Mouse (Mus musculus) heart, embryonic 11.5 days (tissue): ENCODE results near the gene Ptprn2. TPM values are rescaled to one million over a fixed set of nuclear protein-coding genes. Genes with fewer than 3 reads are reported as not detected.

Experiments
- ATAC-seq: fragments of 200-750 bp; cut with Nextera tagmentation; replicated peaks from 2 replicates; pipeline ENCODE4 v1.8.0; 2017; ENCODE audit warnings: moderate library complexity; ENCODE audit not compliant: insufficient number of reproducible peaks, low FRiP score, low TSS enrichment
- H3K27ac ChIP-seq: fragments of 300-500 bp; sonication (generic); 2 replicates; pipeline ENCODE4 v1.5.1; 2014; ENCODE audit warnings: mild to moderate bottlenecking, low read depth, low read length
- H3K27me3 ChIP-seq: fragments of 300-500 bp; sonication (generic); 2 replicates; pipeline ENCODE4 v1.6.1; 2014; ENCODE audit warnings: mild to moderate bottlenecking, low read length, mixed read lengths; ENCODE audit not compliant: control insufficient read depth, insufficient read depth
- H3K36me3 ChIP-seq: fragments of 300-500 bp; sonication (generic); 2 replicates; pipeline ENCODE4 v1.6.1; 2014; ENCODE audit warnings: mild to moderate bottlenecking, low read length, moderate library complexity, mixed read lengths; ENCODE audit not compliant: control insufficient read depth, insufficient read depth
- H3K4me1 ChIP-seq: fragments of 300-500 bp; sonication (generic); 2 replicates; pipeline ENCODE4 v1.6.1; 2014; ENCODE audit warnings: low read length; ENCODE audit not compliant: control insufficient read depth, insufficient read depth
- H3K4me2 ChIP-seq: fragments of 300-500 bp; sonication (generic); 2 replicates; pipeline ENCODE4 v1.6.1; 2014; ENCODE audit warnings: mild to moderate bottlenecking, moderate library complexity
- H3K4me3 ChIP-seq: fragments of 300-500 bp; sonication (generic); 2 replicates; pipeline ENCODE4 v1.5.1; 2014; ENCODE audit warnings: low read depth, low read length
- H3K9ac ChIP-seq: fragments of 300-500 bp; sonication (generic); 2 replicates; pipeline ENCODE4 v1.6.1; 2014; ENCODE audit warnings: mild to moderate bottlenecking, low read depth, low read length, moderate library complexity
- H3K9me3 ChIP-seq: fragments of 300-500 bp; sonication (generic); replicated peaks from 2 replicates; pipeline ENCODE4 v1.6.1; 2016; ENCODE audit warnings: low read length; ENCODE audit not compliant: control insufficient read depth
- WGBS: fragments of 180-500 bp; shearing (Covaris S2); extraction: QIAGEN DNeasy Blood & Tissue Kit; methylation state at CpG from one replicate; pipeline ENCODE4 v1.1.7; 2014; ENCODE audit not compliant: insufficient replicate concordance; 5-methylcytosine and 5-hydroxymethylcytosine counted together
- polyA plus RNA-seq: library from polyadenylated mRNA; unstranded; fragments of >200 nt; fragmentation: Nextera tagmentation; extraction: Ambion mirVana; gene quantifications from 2 replicates; pipeline ENCODE4 v1.2.1, GENCODE M21; 2014

Gene Ptprn2
- polyA plus RNA-seq, 1 experiment from 2014 or later, result not detected

DNA sequence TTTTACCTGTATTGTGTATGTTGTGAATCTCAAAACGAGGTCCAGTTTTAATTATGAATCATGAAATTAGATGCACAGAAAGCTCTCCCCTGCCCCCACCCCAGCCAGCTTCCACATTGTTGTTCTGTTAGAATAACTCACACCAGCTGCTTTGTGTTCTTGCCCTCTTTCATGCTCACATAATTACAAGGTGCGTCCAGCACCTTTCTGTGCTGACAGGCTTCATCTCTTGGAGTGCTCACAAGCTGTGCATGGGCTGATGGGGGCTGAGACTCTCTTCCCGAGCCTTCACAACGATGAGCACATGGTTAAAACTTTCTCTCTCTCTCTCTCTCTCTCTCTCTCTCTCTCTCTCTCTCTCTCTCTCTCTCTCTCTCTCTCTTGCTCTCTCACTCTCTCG is 746.3 kb downstream of the Ptprn2 start:
- Histone ChIP-seq H3K4me1 (no peaks in the 10 kb centered on the region), H3K36me3 (no peaks in the 10 kb centered on the region), H3K4me2 (no peak overlapping the region), H3K9me3 (no peaks in the 10 kb centered on the region), H3K27me3 (no peaks in the 10 kb centered on the region), H3K9ac (no peak overlapping the region), H3K4me3 (no peak overlapping the region), H3K27ac (no peak overlapping the region)
- 55% methylated on average over 4 of the region's 5 CpGs for whole genome bisulfite sequencing
- no peak for ATAC-seq

DNA sequence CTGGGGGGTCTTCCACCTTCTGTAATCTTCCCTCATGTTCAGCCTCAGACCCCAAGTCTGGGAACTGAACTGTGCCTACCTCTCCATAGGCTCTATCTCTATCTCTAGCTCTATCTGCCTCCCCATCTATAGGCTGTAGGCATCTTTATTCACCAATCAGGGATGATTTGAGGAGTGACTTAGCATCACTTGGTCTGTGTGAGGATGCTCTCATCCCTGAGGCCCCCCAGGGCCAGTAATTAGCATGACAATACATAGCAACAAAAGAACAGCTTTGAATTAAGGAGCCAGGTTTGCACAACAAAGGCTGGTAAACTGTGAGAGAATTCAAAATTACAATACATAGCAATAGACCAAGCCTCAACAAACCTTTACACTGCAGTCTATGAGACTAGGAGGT is 749.6 kb downstream of the Ptprn2 start:
- H3K4me3 ChIP-seq, result no peak overlapping the region
- no peak for ATAC-seq
- H3K9me3 ChIP-seq, result no peaks in the 10 kb centered on the region
- H3K4me2 ChIP-seq, result no peak overlapping the region
- no peaks in the 10 kb centered on the region for H3K36me3 ChIP-seq
- no peak overlapping the region for H3K9ac ChIP-seq
- no peak overlapping the region for H3K27ac ChIP-seq
- H3K27me3 ChIP-seq, result 0 out of 2 replicates have a peak, but pooled peaks cover 2% of the 10 kb centered on the region
- H3K4me1 ChIP-seq, result no peaks in the 10 kb centered on the region

DNA sequence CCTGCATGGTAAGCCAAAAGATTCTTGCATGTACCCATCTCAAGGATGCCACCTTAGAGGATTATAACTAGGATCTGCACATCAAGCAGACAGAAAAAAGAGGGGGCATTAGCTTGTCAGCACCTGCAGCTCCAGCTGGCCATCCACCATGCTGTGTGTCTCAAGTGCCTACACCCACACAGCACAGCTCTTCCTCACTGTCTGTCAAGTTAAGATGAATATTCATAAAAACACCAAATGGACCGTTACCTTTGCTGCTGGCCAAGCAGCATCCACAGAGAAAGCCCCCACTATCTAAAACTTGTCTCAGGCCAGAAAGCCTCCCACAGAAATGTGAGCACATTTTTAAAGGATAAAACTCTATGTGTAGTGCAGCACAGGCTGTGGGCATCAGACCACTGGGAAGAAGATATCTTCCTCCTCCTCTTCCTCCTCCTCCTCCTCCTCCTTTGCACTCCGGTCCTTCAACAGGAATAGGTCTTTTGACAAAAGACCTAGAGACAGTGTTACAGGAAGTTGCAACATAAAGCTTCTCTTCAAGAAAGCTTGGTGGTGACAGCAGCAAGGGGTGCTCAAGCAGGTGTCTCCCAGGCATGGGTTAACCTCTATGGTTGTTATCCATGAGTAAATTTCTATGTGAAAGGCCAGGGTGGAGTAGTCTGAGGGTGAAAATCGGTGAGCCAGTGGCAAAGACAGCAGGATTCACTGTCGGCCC is 750.7 kb downstream of the Ptprn2 start:
- Histone ChIP-seq H3K27ac (no peak overlapping the region), H3K36me3 (no peaks in the 10 kb centered on the region), H3K9ac (no peak overlapping the region), H3K4me1 (no peaks in the 10 kb centered on the region), H3K4me2 (no peak overlapping the region), H3K27me3 (0 out of 2 replicates have a peak, but pooled peaks cover 2% of the 10 kb centered on the region), H3K9me3 (no peaks in the 10 kb centered on the region), H3K4me3 (no peak overlapping the region)
- ATAC-seq, result no peak
- 63% methylated on average over 4 of the region's 4 CpGs for WGBS

DNA sequence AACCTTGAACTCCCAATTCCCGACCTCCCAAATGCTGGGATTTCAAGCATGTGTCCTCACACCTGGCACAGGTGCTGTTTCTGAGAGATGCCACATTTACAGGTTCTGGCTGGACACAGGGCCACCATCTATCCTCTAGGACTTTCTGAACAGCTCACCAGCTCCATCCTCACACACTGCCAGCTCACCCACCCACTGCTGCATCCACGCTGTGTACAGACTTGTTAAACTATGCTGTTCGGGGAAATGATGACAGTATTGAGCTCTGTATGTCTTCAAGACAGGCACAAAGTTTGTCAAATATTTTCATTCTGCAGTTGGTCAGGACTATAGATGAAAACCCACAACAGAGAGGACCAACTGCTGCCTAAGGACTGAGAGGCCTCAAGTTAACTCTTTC is 751.5 kb downstream of the Ptprn2 start:
- 71% methylated on average over 3 of the region's 3 CpGs for WGBS
- Histone ChIP-seq H3K36me3 (no peaks in the 10 kb centered on the region), H3K9me3 (no peaks in the 10 kb centered on the region), H3K27ac (no peak overlapping the region), H3K4me2 (no peak overlapping the region), H3K27me3 (0 out of 2 replicates have a peak, but pooled peaks cover 2% of the 10 kb centered on the region), H3K4me3 (no peak overlapping the region), H3K9ac (no peak overlapping the region), H3K4me1 (no peaks in the 10 kb centered on the region)
- no peak; the same call in 1 of the 2 replicates for ATAC-seq

DNA sequence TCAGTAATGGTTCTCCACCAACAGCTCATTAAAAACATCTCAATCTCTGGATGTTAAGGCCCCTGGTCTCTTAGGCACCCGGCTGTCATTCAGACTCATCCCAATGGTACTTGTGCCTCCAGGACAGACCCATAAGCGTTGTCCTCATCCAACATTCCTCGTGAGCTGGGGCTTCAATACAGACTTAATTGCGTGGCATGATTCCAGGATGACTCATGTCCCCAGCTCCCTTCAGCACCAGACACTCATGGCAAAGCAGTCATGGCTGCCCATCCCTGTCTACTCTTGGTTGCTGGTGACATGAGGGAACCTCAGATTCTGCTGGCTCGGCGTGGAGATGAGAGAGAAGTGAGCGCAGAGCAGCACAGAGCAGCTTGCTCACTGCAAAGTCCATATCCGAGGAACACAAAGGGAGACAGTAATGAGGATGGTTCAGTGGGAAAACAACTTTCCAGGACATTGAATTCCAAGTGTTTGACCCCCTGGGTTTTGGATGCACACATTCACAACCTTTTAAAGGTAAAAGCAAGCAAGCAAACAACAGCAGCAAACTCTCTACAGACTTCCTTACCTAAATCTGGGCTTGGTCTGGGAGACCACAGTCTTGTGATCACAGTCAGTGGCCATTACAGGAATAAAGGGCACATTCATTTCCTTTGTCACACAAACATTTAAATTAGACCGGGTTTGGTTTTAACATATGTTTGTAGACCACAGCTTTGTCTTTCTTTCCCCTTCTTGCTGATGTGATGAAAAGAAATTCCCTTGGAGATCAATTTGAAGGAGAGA is 754.6 kb downstream of the Ptprn2 start:
- H3K27ac ChIP-seq, result no peak overlapping the region
- no peak overlapping the region for H3K4me3 ChIP-seq
- 0 out of 2 replicates have a peak, but pooled peaks cover 2% of the 10 kb centered on the region for H3K27me3 ChIP-seq
- H3K9ac ChIP-seq, result no peak overlapping the region
- no peak overlapping the region for H3K4me2 ChIP-seq
- no peaks in the 10 kb centered on the region for H3K4me1 ChIP-seq
- no peaks in the 10 kb centered on the region for H3K9me3 ChIP-seq
- ATAC-seq, result no peak
- 75% methylated on average over 9 of the region's 9 CpGs for WGBS
- H3K36me3 ChIP-seq, result no peaks in the 10 kb centered on the region

DNA sequence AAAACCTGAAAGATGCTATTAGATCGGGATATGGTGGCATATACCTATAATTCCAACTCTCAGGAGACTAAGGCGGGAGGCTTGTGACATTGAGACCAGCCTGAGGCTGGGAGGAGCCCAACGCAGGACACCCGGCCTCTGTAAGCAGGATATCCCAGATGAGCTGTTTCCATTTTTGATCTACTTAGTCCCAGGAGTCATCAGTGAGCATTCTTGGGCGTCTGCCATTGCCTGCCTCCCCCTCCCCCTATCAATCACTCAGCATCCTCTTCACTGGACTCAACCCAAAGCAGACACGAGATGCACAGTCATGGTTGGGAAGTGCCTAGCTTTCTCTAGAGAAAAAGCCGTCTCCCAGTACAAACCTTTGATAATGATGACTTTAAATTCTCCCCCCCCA is 756.7 kb downstream of the Ptprn2 start:
- ATAC-seq, result no peak

DNA sequence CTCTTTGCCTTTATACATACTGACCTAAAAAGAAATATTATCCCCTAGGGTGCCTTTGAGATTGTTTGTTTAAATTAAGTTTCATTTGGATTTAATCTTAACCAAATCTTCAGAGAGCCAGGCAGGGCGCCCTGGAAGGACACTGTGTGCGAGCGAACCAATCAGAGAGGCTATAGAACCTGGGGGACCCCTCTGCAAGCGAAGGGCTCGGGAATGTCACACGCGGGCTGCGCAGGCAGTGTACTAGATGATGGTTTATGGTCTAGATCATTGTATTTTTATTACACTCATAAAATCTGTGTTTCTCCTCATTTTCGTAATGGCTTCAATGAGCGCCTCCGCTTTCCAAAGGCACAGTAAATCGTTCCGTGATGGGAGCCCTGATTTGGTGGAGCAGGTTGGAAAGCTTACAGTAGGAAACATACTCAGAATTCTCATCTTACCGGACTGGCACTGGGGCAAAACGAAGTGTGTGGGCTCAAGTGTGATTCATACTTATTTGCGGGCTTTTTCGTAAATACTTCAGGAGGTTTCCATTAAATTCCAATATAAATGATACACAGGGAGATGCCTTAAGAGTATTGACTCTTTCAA is 760.5 kb downstream of the Ptprn2 start:
- no peaks in the 10 kb centered on the region for H3K36me3 ChIP-seq
- H3K9me3 ChIP-seq, result no peaks in the 10 kb centered on the region
- H3K4me2 ChIP-seq, result no peak overlapping the region
- H3K27ac ChIP-seq, result no peak overlapping the region
- 86% methylated on average over 17 of the region's 17 CpGs for WGBS
- no peaks in the 10 kb centered on the region for H3K27me3 ChIP-seq
- H3K4me3 ChIP-seq, result no peak overlapping the region
- no peak for ATAC-seq
- no peak overlapping the region for H3K9ac ChIP-seq
- no peaks in the 10 kb centered on the region; the same call in 1 of the 2 replicates for H3K4me1 ChIP-seq

More for the DNA sequence above, 756.7 kb downstream of the Ptprn2 start:
- Histone ChIP-seq H3K4me2 (no peak overlapping the region), H3K9me3 (no peaks in the 10 kb centered on the region), H3K27ac (no peak overlapping the region), H3K4me3 (no peak overlapping the region), H3K27me3 (0 out of 2 replicates have a peak, but pooled peaks cover 2% of the 10 kb centered on the region), H3K36me3 (no peaks in the 10 kb centered on the region), H3K4me1 (no peaks in the 10 kb centered on the region), H3K9ac (no peak overlapping the region)
- 44% methylated on average over 7 of the region's 7 CpGs for WGBS

DNA sequence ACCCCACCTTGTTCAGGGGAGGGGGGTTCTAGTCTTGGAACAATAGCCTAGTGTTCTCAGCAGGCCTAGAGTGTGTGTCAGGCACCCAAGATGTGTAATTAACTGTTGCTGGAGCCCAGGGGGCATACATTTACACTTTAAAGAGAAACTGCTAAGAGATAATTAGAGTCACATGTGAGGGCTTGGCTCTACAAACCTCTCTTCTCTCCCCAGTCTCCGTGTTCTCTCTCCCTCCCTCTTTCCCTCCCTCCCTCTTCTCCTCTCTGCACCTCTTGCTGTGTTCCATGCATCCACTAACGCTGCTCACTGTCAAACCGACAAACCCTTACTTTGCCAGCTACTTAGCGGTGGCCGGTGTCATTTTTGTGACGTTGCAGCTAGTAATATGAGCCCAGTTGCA is 764.9 kb downstream of the Ptprn2 start:
- no peak for ATAC-seq
- peaks cover 5% of the 10 kb centered on the region; the same call in 1 of the 2 replicates for H3K4me1 ChIP-seq
- WGBS, result 6% methylated on average over 6 of the region's 6 CpGs
- no peaks in the 10 kb centered on the region for H3K36me3 ChIP-seq
- H3K9ac ChIP-seq, result no peak overlapping the region
- no peak overlapping the region for H3K4me3 ChIP-seq
- no peaks in the 10 kb centered on the region for H3K9me3 ChIP-seq
- H3K27me3 ChIP-seq, result no peaks in the 10 kb centered on the region; the same call in 1 of the 2 replicates
- H3K27ac ChIP-seq, result no peak overlapping the region
- H3K4me2 ChIP-seq, result 0 out of 2 replicates have a peak overlapping the region, but pooled peaks have one; percentile 5
